Mouse (Mus musculus) neural tube, embryonic 15.5 days (tissue): Measurements from ENCODE around the gene Exph5. TPM values are rescaled to one million over a fixed set of nuclear protein-coding genes. Genes with fewer than 3 reads are reported as not detected.

Experiments used
- microRNA-seq: library from miRNA; unstranded; fragments of <30 nt; microRNA quantifications from one replicate; pipeline ENCODE4, GENCODE M21; 2017
- polyA plus RNA-seq: library from polyadenylated mRNA; unstranded; fragments of >200 nt; fragmentation: Nextera tagmentation; extraction: Ambion mirVana; gene quantifications from 2 replicates; pipeline ENCODE4 v1.2.1, GENCODE M21; 2015

The Exph5 gene
- polyA plus RNA-seq, 1 experiment from 2014 or later: 0.38 TPM

Small RNAs within 50 kb of the gene (microRNA-seq; reads per million reads assigned to microRNA genes)
- not detected for gene Mir130c

Other genes starting within 250 kb of the Exph5 start
- 23.4 and 27.1 TPM in 2 replicates for gene Ddx10, start 53.6 kb upstream of the Exph5 start, polyA plus RNA-seq
- 7.6 and 10.2 TPM in 2 replicates for gene Kdelc2, start 82.4 kb downstream of the Exph5 start, polyA plus RNA-seq
- 0.56 and 1.2 TPM in 2 replicates for gene 4930550C14Rik, start 100.7 kb downstream of the Exph5 start, polyA plus RNA-seq
- 9.2 and 11.8 TPM in 2 replicates for gene Atm, start 235.1 kb downstream of the Exph5 start, polyA plus RNA-seq
- gene Npat, start 235.4 kb downstream of the Exph5 start, polyA plus RNA-seq: 9.0 and 10.7 TPM in 2 replicates